Mouse (Mus musculus): ENCODE measurements around the gene Kdr.

Gene Kdr

GRCm38 (mm10) chr5:75917231-75917630 lies 61.0 kb downstream of the Kdr start:
- DNase-seq (ENCODE audit: low spot score) = no peak

- DNase-seq (ENCODE audit: low spot score) = no peak
Measured at GRCm38 (mm10) chr5:75906102-75906501, 72.2 kb downstream of the Kdr start.

GRCm38 (mm10) chr5:75900231-75900920 lies 77.9 kb downstream of the Kdr start:
- DNase-seq (ENCODE audit: low spot score) = no peak

- DNase-seq (ENCODE audit: low spot score) = no peak
Measured at GRCm38 (mm10) chr5:75895351-75895750, 82.9 kb downstream of the Kdr start.

- no peak for DNase-seq (ENCODE audit: low spot score)
Measured at GRCm38 (mm10) chr5:75892956-75893471, 85.2 kb downstream of the Kdr start.
